Comparison of ENCODE assay signal across 11 mouse cellular contexts in the genomic region with DNA sequence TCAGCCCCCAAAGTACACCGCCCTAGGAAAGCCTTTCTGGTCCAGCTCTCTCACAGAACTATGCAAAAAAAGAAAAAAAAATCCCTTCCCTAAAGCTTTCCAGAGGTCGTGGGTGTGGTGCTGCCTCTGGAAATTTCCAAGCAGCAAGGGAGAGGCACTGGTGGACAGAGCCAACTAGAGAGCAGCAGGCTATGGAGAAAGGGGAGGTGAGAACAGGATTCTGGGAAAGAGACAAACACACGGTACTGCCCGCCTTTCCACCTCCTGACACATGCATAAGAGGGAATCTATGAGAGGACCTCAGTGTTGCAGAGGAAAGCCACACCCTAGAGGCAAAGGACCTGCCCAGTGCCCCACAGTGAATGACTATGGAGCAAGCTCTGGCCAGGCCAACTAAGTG.
DNase-seq lines count a peak whose midpoint lies in the region; ATAC-seq and TF ChIP-seq lines count a peak whose summit lies in the region.
"Had no signal": no experiment of that assay in that cellular context is flagged by ENCODE, and none has a peak within 500 bp of the region (broad histone marks: within the 10 kb centered on the region; RNA-seq: fewer than 3 reads in every experiment).

No protein-coding gene starts in this region.

- no peak overlapping the region for H3K4me2 ChIP-seq in forebrain, embryonic 16.5 days (ENCODE audit: low read length)
- H3K4me2 ChIP-seq: limb, embryonic 13.5 days had no signal

- no peak for TF ChIP-seq CTCF in layer of hippocampus, adult 2 months (conservative IDR thresholded peaks at IDR 0.05)
- TF ChIP-seq CTCF in heart, adult 2 months (IDR thresholded peaks at IDR 0.05), result no peak

- intact Hi-C loops in heart, adult 2 months (cut with DNase I), result loop anchor here (2.0 kb wide), 1 partner anchor 62 kb away; no protein-coding TSS in a partner anchor

- H3K9me3 ChIP-seq in forebrain, embryonic 16.5 days (ENCODE audit: control insufficient read depth, low read length), result no peaks in the 10 kb centered on the region
- H3K9me3 ChIP-seq: hindbrain, embryonic 10.5 days; limb, embryonic 13.5 days had no signal

- H3K4me1 ChIP-seq in heart, adult 2 months (ENCODE audit: control insufficient read depth, insufficient read depth, low read length), result peaks cover 29% of the 10 kb centered on the region
- H3K4me1 ChIP-seq in forebrain, embryonic 16.5 days (replicated peaks; ENCODE audit: control insufficient read depth, insufficient read depth, low read length), result peaks cover 11% of the 10 kb centered on the region

- TF ChIP-seq POLR2A in heart, adult 2 months (IDR thresholded peaks at IDR 0.05; ENCODE audit: insufficient read depth, low read depth, low read length), result no peak

- no peak overlapping the region for H3K9ac ChIP-seq in heart, adult 2 months (ENCODE audit: low read depth, low read length)
- no peak overlapping the region for H3K9ac ChIP-seq in forebrain, embryonic 16.5 days (replicated peaks; ENCODE audit: low read depth, low read length)
- H3K9ac ChIP-seq: limb, embryonic 13.5 days had no signal

- H3K36me3 ChIP-seq in heart, adult 2 months (ENCODE audit: control insufficient read depth, insufficient read depth, low read length), result peaks cover 8% of the 10 kb centered on the region
- no peaks in the 10 kb centered on the region for H3K36me3 ChIP-seq in forebrain, embryonic 16.5 days (ENCODE audit: control insufficient read depth, insufficient read depth)
- H3K36me3 ChIP-seq: hindbrain, embryonic 10.5 days; limb, embryonic 13.5 days had no signal

- ATAC-seq in forebrain, embryonic 16.5 days, result no peak

- 39% methylated on average over 4 of the region's 4 CpGs for WGBS in heart, adult 2 months
- WGBS in forebrain, embryonic 16.5 days, result 72% methylated on average over 4 of the region's 4 CpGs

- no peak for DNase-seq in layer of hippocampus, adult 2 months (ENCODE audit: low spot score in 2 of 2)
- no peak for DNase-seq in layer of hippocampus, adult 9-11 months
- peak; percentile 25 for DNase-seq in adipocyte (ENCODE audit: low spot score)
- peak; percentile 42 to 70 for DNase-seq in heart, adult 2 months
- peak; percentile 41 for DNase-seq in lung, postnatal 10 days
- no peak for DNase-seq in adrenal gland, adult 8-10 months
- no peak for DNase-seq in embryo, embryonic 11 days
- DNase-seq: cerebellum, postnatal 10 days had no signal

- 0 out of 2 replicates have a peak, but pooled peaks have one; percentile 12 for TF ChIP-seq EP300 in heart, adult 2 months (IDR thresholded peaks at IDR 0.05; ENCODE audit: insufficient read depth, low read depth, low read length)

- H3K27ac ChIP-seq in layer of hippocampus, adult 2 months, result 0 out of 2 replicates have a peak overlapping the region, but pooled peaks have one; percentile 78
- peak overlapping the region; percentile 74 for H3K27ac ChIP-seq in heart, adult 2 months
- H3K27ac ChIP-seq in forebrain, embryonic 16.5 days (ENCODE audit: low read length), result no peak overlapping the region
- H3K27ac ChIP-seq: hindbrain, embryonic 10.5 days; limb, embryonic 13.5 days had no signal

- H3K27me3 ChIP-seq in heart, adult 2 months (ENCODE audit: control insufficient read depth, insufficient read depth, low read length), result no peaks in the 10 kb centered on the region
- H3K27me3 ChIP-seq in forebrain, embryonic 16.5 days (replicated peaks; ENCODE audit: control insufficient read depth, insufficient read depth, low read length), result no peaks in the 10 kb centered on the region
- H3K27me3 ChIP-seq: limb, embryonic 13.5 days had no signal

- H3K4me3 ChIP-seq in layer of hippocampus, adult 2 months, result no peak overlapping the region
- H3K4me3 ChIP-seq in heart, adult 2 months, result no peak overlapping the region
- no peak overlapping the region for H3K4me3 ChIP-seq in forebrain, embryonic 16.5 days (replicated peaks; ENCODE audit: low read length)
- H3K4me3 ChIP-seq: hindbrain, embryonic 10.5 days; limb, embryonic 13.5 days had no signal

- H3K79me2 ChIP-seq in heart, adult 2 months (replicated peaks; ENCODE audit: control insufficient read depth, insufficient read depth, low read length), result no peaks in the 10 kb centered on the region

Comparison
In these comparisons a context has a peak if more than half of its experiments do, and no peak if none do; other contexts are left out.
1. DNase-seq: peak in adipocyte (single experiment), heart, adult 2 months (2 of 2) and lung, postnatal 10 days (single experiment); none in layer of hippocampus, adult 2 months (0 of 2), layer of hippocampus, adult 9-11 months (single experiment), adrenal gland, adult 8-10 months (single experiment) and embryo, embryonic 11 days (single experiment).